Mouse (Mus musculus) liver, embryonic 14.5 days (tissue): ENCODE measurements at regions not wholly inside any gene's neighbourhood (a gene's known extent, or its start where the extent isn't known, plus 50 kb on each side); places are given as distances from the start of the nearest gene placed in this dataset.

ENCODE experiments used
- ATAC-seq: fragments of 200-750 bp; cut with Nextera tagmentation; 2 replicates; pipeline ENCODE4 v1.8.0; 2017; ENCODE audit warnings: moderate number of reproducible peaks, mild to moderate bottlenecking, moderate library complexity; ENCODE audit not compliant: insufficient read depth
- DNase-seq, 3 experiments: peaks; one replicate each; pipeline ENCODE4 v3.0.0-alpha.2; 2012 to 2013; ENCODE audit warnings: low read depth in 3 of 3, low spot score in 3 of 3
- H3K27ac ChIP-seq: fragments of 300-500 bp; sonication (generic); 2 replicates; pipeline ENCODE4 v1.5.1; 2014; ENCODE audit warnings: moderate library complexity, mild to moderate bottlenecking, control low read depth, inconsistent platforms
- H3K27me3 ChIP-seq: fragments of 300-500 bp; sonication (generic); 2 replicates; pipeline ENCODE4 v1.6.1; 2014; ENCODE audit warnings: mild to moderate bottlenecking, low read length, moderate library complexity; ENCODE audit not compliant: control insufficient read depth, insufficient read depth
- H3K36me3 ChIP-seq: fragments of 300-500 bp; sonication (generic); replicated peaks from 2 replicates; pipeline ENCODE4 v1.6.1; 2014; ENCODE audit warnings: low read depth; ENCODE audit not compliant: control insufficient read depth, insufficient read depth
- H3K4me1 ChIP-seq, 2 experiments: fragments of 200-500 bp in 1 of 2; fragments of 300-500 bp in 1 of 2; sonication (generic) in 1 of 2; replicated peaks; 2 replicates each; pipeline ENCODE4 v1.6.1; 2012 to 2014; ENCODE audit warnings: antibody characterized with exemption in 1 of 2, inconsistent platforms in 1 of 2, low read length in 1 of 2; ENCODE audit not compliant: control insufficient read depth in 2 of 2, insufficient read depth in 2 of 2
- H3K4me2 ChIP-seq: fragments of 300-500 bp; sonication (generic); 2 replicates; pipeline ENCODE4 v1.6.1; 2014; ENCODE audit warnings: low read depth, mild to moderate bottlenecking, control low read depth, moderate library complexity
- H3K4me3 ChIP-seq, 2 experiments: fragments of 200-500 bp in 1 of 2; fragments of 300-500 bp in 1 of 2; sonication (generic) in 1 of 2; 2 replicates each; pipeline ENCODE4 v1.5.1; 2012 to 2014; ENCODE audit warnings: low read depth in 2 of 2, low read length in 2 of 2, mild to moderate bottlenecking in 2 of 2, control low read depth in 1 of 2, inconsistent platforms in 1 of 2, moderate library complexity in 1 of 2; ENCODE audit not compliant: insufficient read depth in 1 of 2
- H3K9ac ChIP-seq: fragments of 300-500 bp; sonication (generic); replicated peaks from 2 replicates; pipeline ENCODE4 v1.6.1; 2014; ENCODE audit warnings: mild to moderate bottlenecking, control low read depth, moderate library complexity
- H3K9me3 ChIP-seq: fragments of 300-500 bp; sonication (generic); 2 replicates; pipeline ENCODE4 v1.6.1; 2016; ENCODE audit warnings: low read length, mixed read lengths; ENCODE audit not compliant: control insufficient read depth
- CTCF ChIP-seq: IDR thresholded peaks from 2 replicates; pipeline ENCODE4 v1.5.1; 2016; ENCODE audit warnings: antibody characterized with exemption, low read depth, control low read depth
- EP300 ChIP-seq: IDR thresholded peaks from 2 replicates; pipeline ENCODE4 v1.6.1; 2016; ENCODE audit warnings: antibody characterized with exemption, low read depth
- WGBS: fragments of 180-500 bp; shearing (Covaris S2); extraction: QIAGEN DNeasy Blood & Tissue Kit; methylation state at CpG from one replicate; pipeline ENCODE4 v1.1.7; 2014; ENCODE audit not compliant: insufficient replicate concordance; 5-methylcytosine and 5-hydroxymethylcytosine counted together

- no peak overlapping the region for H3K4me2 ChIP-seq
- H3K36me3 ChIP-seq, result no peaks in the 10 kb centered on the region
- whole genome bisulfite sequencing, result 53% methylated on average over 2 of the region's 2 CpGs
- DNase-seq (no peak), ATAC-seq (no peak)
- H3K9me3 ChIP-seq, result no peaks in the 10 kb centered on the region
- no peak overlapping the region for H3K4me3 ChIP-seq
- no peak overlapping the region for H3K9ac ChIP-seq
- TF ChIP-seq CTCF (no peak), EP300 (no peak)
- H3K27ac ChIP-seq, result no peak overlapping the region
- no peaks in the 10 kb centered on the region for H3K27me3 ChIP-seq
- no peaks in the 10 kb centered on the region for H3K4me1 ChIP-seq
Measured at GRCm38 (mm10) chr4:7201816-7202215, 1037.0 kb downstream of the Car8 start.

GRCm38 (mm10) chr4:7199941-7200340 lies 1038.9 kb downstream of the Car8 start:
- Histone ChIP-seq H3K9ac (no peak overlapping the region), H3K4me2 (no peak overlapping the region), H3K36me3 (no peaks in the 10 kb centered on the region), H3K9me3 (no peaks in the 10 kb centered on the region), H3K4me3 (no peak overlapping the region), H3K27me3 (no peaks in the 10 kb centered on the region), H3K4me1 (no peaks in the 10 kb centered on the region), H3K27ac (no peak overlapping the region)
- DNase-seq (no peak), ATAC-seq (no peak)
- 69% methylated on average over 2 of the region's 2 CpGs for WGBS
- TF ChIP-seq EP300 (no peak), CTCF (no peak)

GRCm38 (mm10) chr4:7199052-7199451 lies 1039.8 kb downstream of the Car8 start:
- Histone ChIP-seq H3K27ac (no peak overlapping the region), H3K4me1 (no peaks in the 10 kb centered on the region), H3K9me3 (no peaks in the 10 kb centered on the region), H3K27me3 (no peaks in the 10 kb centered on the region), H3K36me3 (no peaks in the 10 kb centered on the region), H3K9ac (no peak overlapping the region), H3K4me3 (no peak overlapping the region), H3K4me2 (no peak overlapping the region)
- no peak for ATAC-seq
- no peak for TF ChIP-seq EP300
- no peak for TF ChIP-seq CTCF
- WGBS, result 36% methylated on average over 2 of the region's 2 CpGs
- no peak for DNase-seq

- Histone ChIP-seq H3K36me3 (no peaks in the 10 kb centered on the region), H3K4me2 (no peak overlapping the region), H3K27ac (no peak overlapping the region), H3K4me3 (no peak overlapping the region), H3K9ac (no peak overlapping the region), H3K27me3 (no peaks in the 10 kb centered on the region), H3K9me3 (no peaks in the 10 kb centered on the region), H3K4me1 (no peaks in the 10 kb centered on the region)
- ATAC-seq (no peak), DNase-seq (no peak)
- WGBS, result 56% methylated on average over 3 of the region's 3 CpGs
- no peak for TF ChIP-seq CTCF
- TF ChIP-seq EP300, result no peak
Measured at GRCm38 (mm10) chr4:7196570-7196969, 1042.3 kb downstream of the Car8 start.

- H3K27ac ChIP-seq, result no peak overlapping the region
- no peaks in the 10 kb centered on the region for H3K36me3 ChIP-seq
- H3K4me2 ChIP-seq, result no peak overlapping the region
- H3K9ac ChIP-seq, result no peak overlapping the region
- TF ChIP-seq CTCF (no peak), EP300 (no peak)
- DNase-seq, result no peak
- no peak overlapping the region for H3K4me3 ChIP-seq
- H3K27me3 ChIP-seq, result no peaks in the 10 kb centered on the region
- WGBS, result 37% methylated on average over 1 of the region's 1 CpGs
- no peak for ATAC-seq
- H3K9me3 ChIP-seq, result no peaks in the 10 kb centered on the region
- H3K4me1 ChIP-seq, result no peaks in the 10 kb centered on the region
Measured at GRCm38 (mm10) chr4:7195619-7196018, 1043.2 kb downstream of the Car8 start.

GRCm38 (mm10) chr4:7191912-7192311 lies 1046.9 kb downstream of the Car8 start:
- H3K9me3 ChIP-seq, result no peaks in the 10 kb centered on the region
- no peaks in the 10 kb centered on the region for H3K4me1 ChIP-seq
- no peak overlapping the region for H3K9ac ChIP-seq
- no peaks in the 10 kb centered on the region for H3K36me3 ChIP-seq
- WGBS, result 63% methylated on average over 3 of the region's 3 CpGs
- no peak for ATAC-seq
- H3K27me3 ChIP-seq, result no peaks in the 10 kb centered on the region
- H3K27ac ChIP-seq, result no peak overlapping the region
- no peak for TF ChIP-seq EP300
- no peak for TF ChIP-seq CTCF
- H3K4me3 ChIP-seq, result no peak overlapping the region
- DNase-seq, result no peak
- H3K4me2 ChIP-seq, result no peak overlapping the region
